Mouse (Mus musculus) frontal cortex, postnatal 10 days (tissue): ENCODE data around the gene Klf7.

Experiments
- DNase-seq, 2 experiments: peaks; one replicate each; pipeline ENCODE4 v3.0.0; 2022; ENCODE audit warnings: low spot score in 2 of 2, mixed read lengths in 1 of 2

The Klf7 gene

GRCm38 (mm10) chr1:64105181-64105646 lies 16.9 kb downstream of the Klf7 start:
- DNase-seq, result no peak

- DNase-seq, result no peak
Observed at GRCm38 (mm10) chr1:64104665-64105064, 17.4 kb downstream of the Klf7 start.

- no peak for DNase-seq
Observed at GRCm38 (mm10) chr1:64101331-64101730, 20.8 kb downstream of the Klf7 start.

GRCm38 (mm10) chr1:64098800-64099199 lies 23.3 kb downstream of the Klf7 start:
- no peak for DNase-seq

- no peak for DNase-seq
Observed at GRCm38 (mm10) chr1:64097640-64098287, 24.3 kb downstream of the Klf7 start.

GRCm38 (mm10) chr1:64093018-64093417 lies 29.1 kb downstream of the Klf7 start:
- DNase-seq, result no peak

- no peak for DNase-seq
Observed at GRCm38 (mm10) chr1:64091591-64091990, 30.5 kb downstream of the Klf7 start.

- no peak for DNase-seq
Observed at GRCm38 (mm10) chr1:64090566-64090965, 31.5 kb downstream of the Klf7 start.

GRCm38 (mm10) chr1:64089691-64090090 lies 32.4 kb downstream of the Klf7 start:
- no peak for DNase-seq

- DNase-seq, result no peak
Observed at GRCm38 (mm10) chr1:64088604-64089320, 33.3 kb downstream of the Klf7 start.

- peak; percentile 48 to 57 for DNase-seq
Observed at GRCm38 (mm10) chr1:64087657-64088603, 34.2 kb downstream of the Klf7 start.

- DNase-seq, result no peak
Observed at GRCm38 (mm10) chr1:64085875-64086274, 36.2 kb downstream of the Klf7 start.

GRCm38 (mm10) chr1:64085361-64085760 lies 36.7 kb downstream of the Klf7 start:
- no peak for DNase-seq

- DNase-seq, result no peak
Observed at GRCm38 (mm10) chr1:64084706-64085105, 37.4 kb downstream of the Klf7 start.

GRCm38 (mm10) chr1:64081791-64082190 lies 40.3 kb downstream of the Klf7 start:
- no peak for DNase-seq

GRCm38 (mm10) chr1:64081217-64081616 lies 40.9 kb downstream of the Klf7 start:
- no peak for DNase-seq

GRCm38 (mm10) chr1:64080263-64080662 lies 41.8 kb downstream of the Klf7 start:
- DNase-seq, result no peak

GRCm38 (mm10) chr1:64078747-64079211 lies 43.3 kb downstream of the Klf7 start:
- DNase-seq, result no peak

GRCm38 (mm10) chr1:64078011-64078746 lies 43.9 kb downstream of the Klf7 start:
- no peak for DNase-seq

- DNase-seq, result no peak
Observed at GRCm38 (mm10) chr1:64074051-64074450, 48.0 kb downstream of the Klf7 start.

GRCm38 (mm10) chr1:64070947-64071346 lies 51.1 kb downstream of the Klf7 start:
- DNase-seq, result no peak
